Mouse (Mus musculus) ovary, postnatal 10 days (tissue): ENCODE data around the gene Hist1h3e.
"Not testable (repeated sequence)": the region's sequence is repeated elsewhere in the genome, so short reads cannot be mapped to it uniquely, and the experiment has no call there.

Source experiments
- DNase-seq: peaks from one replicate; pipeline ENCODE4 v3.0.0; 2022; ENCODE audit warnings: low spot score

Gene Hist1h3e

GRCm38 (mm10) chr13:23561531-23561882, 662 bp downstream of the Hist1h3e start:
- not testable (repeated sequence) for DNase-seq

DNA sequence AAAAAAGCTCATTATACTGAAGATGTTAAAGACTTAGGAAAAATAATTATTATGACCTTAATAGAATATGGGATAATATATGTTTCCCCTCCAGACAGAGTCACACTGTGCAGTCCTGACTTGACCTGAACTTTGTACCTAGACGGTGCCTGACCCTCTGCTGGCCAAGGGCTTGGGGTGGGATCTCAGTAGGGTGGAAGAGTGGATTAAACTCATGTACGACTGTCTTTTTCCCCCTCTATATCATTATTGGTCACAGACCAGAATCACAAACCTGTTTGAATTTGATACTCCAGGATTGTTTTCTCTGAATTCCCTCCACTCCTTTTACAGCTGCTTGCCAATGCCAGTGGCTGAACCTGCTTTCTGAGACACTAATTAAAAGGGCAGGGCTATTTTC, 1.5 kb downstream of the Hist1h3e start:
- DNase-seq = not testable (repeated sequence)

- DNase-seq = no peak
These were observed 5.3 kb downstream of the Hist1h3e start for GRCm38 (mm10) chr13:23556906-23557305.

GRCm38 (mm10) chr13:23555839-23556416, 6.2 kb downstream of the Hist1h3e start:
- DNase-seq = no peak

DNA sequence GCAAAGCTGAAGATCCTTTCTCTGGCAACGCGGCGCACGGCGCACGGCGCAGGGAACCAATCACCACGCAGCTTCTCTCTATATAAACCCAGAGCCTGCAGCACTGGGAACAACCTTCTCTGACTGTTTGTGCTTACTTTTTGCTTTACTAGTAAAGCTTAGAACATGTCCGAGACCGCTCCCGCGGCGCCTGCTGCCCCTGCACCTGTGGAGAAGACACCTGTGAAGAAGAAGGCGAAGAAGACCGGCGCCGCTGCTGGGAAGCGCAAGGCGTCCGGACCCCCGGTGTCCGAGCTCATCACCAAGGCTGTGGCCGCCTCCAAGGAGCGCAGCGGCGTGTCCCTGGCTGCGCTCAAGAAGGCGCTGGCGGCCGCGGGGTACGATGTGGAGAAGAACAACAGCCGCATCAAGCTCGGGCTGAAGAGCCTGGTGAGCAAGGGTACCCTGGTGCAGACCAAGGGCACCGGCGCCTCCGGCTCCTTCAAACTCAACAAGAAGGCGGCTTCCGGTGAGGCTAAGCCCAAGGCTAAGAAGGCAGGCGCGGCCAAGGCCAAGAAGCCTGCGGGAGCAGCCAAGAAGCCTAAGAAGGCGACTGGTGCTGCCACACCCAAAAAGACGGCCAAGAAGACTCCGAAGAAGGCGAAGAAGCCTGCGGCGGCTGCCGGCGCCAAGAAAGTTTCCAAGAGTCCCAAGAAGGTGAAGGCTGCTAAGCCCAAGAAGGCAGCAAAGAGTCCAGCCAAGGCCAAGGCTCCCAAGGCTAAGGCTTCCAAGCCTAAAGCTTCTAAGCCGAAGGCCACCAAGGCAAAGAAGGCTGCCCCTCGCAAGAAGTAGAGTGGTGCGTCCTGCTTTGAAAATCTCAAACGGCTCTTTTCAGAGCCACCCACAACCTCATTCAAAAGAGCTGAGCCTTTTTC, 7.0 kb downstream of the Hist1h3e start:
- DNase-seq = peak; percentile 73

GRCm38 (mm10) chr13:23554393-23554792, 7.8 kb downstream of the Hist1h3e start:
- no peak for DNase-seq

- DNase-seq = no peak
These were observed 9.2 kb downstream of the Hist1h3e start, which contains the start of gene Hist1h1d for GRCm38 (mm10) chr13:23552962-23553361. Gene Hist1h1d (plus strand): TSS chr13:23553262.

DNA sequence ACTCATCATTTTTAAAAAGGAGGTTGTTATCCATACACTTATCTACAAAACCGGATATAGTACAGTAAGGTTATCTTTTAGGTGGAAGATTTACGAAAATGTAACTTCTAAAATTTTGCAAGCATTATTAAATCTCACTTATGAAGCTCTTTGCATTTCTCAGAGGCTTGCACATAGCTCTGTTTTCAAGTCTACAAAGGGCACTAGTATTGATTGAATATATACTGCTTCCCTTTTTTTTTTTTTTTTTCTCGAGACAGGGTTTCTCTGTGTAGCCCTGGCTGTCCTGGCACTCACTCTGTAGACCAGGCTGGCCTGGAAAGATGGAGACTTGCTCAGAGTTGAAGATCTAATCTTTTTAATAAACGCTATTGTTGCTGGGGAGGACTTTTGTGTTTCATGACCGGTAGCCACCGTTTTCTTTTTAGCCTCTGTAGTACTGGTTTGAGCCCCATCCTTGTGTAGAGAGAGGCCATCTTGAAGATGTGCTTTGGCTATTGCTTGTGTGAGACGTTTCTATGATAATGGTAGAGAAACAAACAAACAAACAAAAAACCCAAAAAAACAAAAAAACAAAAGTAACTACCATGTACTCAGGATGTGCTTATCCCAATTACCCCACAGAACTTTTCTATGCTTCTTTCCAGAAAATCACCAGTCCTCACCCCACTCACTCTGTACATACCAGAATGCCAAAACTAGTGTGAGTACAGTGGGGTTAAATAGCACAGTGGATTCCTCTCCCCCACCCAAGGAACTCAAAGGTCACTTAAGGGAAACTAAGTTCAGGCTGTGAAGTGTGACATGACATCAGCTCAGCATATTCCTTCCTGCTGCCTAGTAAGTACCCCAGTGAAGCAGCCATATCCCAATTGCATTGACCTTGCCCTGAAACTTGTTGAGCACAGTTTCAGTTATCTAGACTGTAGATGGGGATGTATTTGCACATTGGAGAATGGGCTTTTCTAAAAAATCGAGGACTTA, 9.9 kb downstream of the Hist1h3e start:
- DNase-seq = no peak

- peak; percentile 74 for DNase-seq
These were observed 10.9 kb downstream of the Hist1h3e start, which contains the start of gene Hist1h4f for GRCm38 (mm10) chr13:23551146-23551834. Gene Hist1h4f (minus strand): TSS chr13:23551648.

DNA sequence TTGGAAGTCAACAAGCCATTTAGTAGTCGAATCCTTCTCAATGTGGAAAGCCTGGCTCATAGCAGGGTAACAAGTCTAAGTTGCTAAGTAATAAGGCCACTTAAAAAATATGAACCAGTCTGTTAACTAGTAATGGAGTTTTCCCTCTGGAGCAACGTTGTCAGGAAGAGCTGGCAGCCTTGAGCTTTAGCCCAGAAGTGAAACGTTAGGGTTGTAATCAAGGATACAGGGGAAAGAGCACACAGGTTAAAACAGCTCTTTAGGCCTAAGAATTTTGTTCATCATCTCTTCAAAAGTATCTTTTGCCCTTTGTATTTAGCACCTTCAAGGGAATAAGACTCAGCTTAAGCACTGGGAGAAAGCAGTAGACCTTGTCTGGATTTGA, 11.4 kb downstream of the Hist1h3e start:
- DNase-seq = no peak

GRCm38 (mm10) chr13:23546694-23547093, 15.5 kb downstream of the Hist1h3e start:
- no peak for DNase-seq

GRCm38 (mm10) chr13:23544787-23545120, 17.4 kb downstream of the Hist1h3e start:
- DNase-seq = not testable (repeated sequence)

- DNase-seq = no peak
These were observed 18.0 kb downstream of the Hist1h3e start, which contains the start of gene Hist1h3f for GRCm38 (mm10) chr13:23543965-23544786. Gene Hist1h3f (plus strand): TSS chr13:23544052.

GRCm38 (mm10) chr13:23542999-23543607, 19.1 kb downstream of the Hist1h3e start, which contains the start of gene Hist1h2bh:
Gene Hist1h2bh (minus strand): TSS chr13:23543392.
- not testable (repeated sequence) for DNase-seq

GRCm38 (mm10) chr13:23542225-23542980, 19.8 kb downstream of the Hist1h3e start:
- not testable (repeated sequence) for DNase-seq

GRCm38 (mm10) chr13:23541497-23541896, 20.7 kb downstream of the Hist1h3e start:
- DNase-seq = no peak

DNA sequence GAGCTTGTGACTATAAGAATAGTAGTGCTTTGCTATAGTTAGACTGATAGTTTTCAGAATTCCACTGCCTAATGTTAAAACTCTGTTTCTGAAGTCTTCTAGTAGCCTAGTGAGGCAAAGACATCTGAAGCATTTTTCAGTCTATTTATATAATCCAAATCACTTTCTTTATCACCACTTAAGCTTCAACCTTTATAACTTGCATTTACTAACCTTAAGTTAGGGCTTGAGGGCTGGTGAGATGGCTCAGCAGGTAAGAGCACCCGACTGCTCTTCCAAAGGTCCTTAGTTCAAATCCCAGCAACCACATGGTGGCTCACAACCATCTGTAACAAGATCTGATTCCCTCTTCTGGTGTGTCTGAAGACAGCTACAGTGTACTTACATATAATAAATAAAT, 22.3 kb downstream of the Hist1h3e start:
- DNase-seq = not testable (repeated sequence)

DNA sequence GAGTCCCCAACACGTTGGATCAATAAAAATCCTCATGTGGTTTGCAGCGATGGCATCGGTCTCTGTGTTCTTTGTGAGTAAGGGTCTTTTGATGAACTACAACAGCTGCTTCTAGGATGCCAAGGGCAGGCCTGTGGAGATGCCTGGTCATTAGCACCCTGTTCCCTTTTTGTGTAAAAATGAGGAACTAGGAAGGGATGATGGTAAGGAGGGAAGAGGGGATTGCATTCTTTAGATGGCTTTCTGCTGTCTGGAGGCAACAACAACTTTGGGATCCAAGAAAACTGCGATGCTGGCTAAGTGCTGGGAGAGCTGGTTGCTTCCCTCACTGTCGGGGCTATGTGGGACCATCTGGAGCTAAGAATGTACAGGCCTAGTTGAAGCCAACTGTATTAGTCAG, 23.9 kb downstream of the Hist1h3e start:
- DNase-seq = no peak

GRCm38 (mm10) chr13:23537006-23537710, 25.0 kb downstream of the Hist1h3e start:
- no peak for DNase-seq
